Mouse (Mus musculus) small intestine, adult 2 months (tissue): ENCODE measurements around the gene Ffar1.

Source experiments
- CTCF ChIP-seq: fragments of 200-500 bp; IDR thresholded peaks from 2 replicates; pipeline ENCODE4 v1.5.1; 2012; ENCODE audit warnings: low read depth, mild to moderate bottlenecking, control low read depth, inconsistent platforms, low read length, moderate library complexity, mixed read lengths; ENCODE audit not compliant: insufficient replicate concordance, insufficient read length; ENCODE audit errors: extremely low read depth
- POLR2A ChIP-seq: fragments of 200-500 bp; IDR thresholded peaks from 2 replicates; pipeline ENCODE4 v1.6.1; 2012; ENCODE audit warnings: low read depth, mild to moderate bottlenecking, control low read depth, inconsistent platforms, low read length, moderate library complexity

GRCm38 (mm10) chr7:30842092-30842491 lies 19.3 kb downstream of the Ffar1 start:
- TF ChIP-seq POLR2A: no peak
- TF ChIP-seq CTCF: no peak
